Mouse (Mus musculus) layer of hippocampus, postnatal 10 days (tissue): Measurements from ENCODE around the gene Sgsm3. TPM values are rescaled to one million over a fixed set of nuclear protein-coding genes. Genes with fewer than 3 reads are reported as not detected.

Experiments used
- DNase-seq, 2 experiments: peaks; one replicate each; pipeline ENCODE4 v3.0.0; 2021; ENCODE audit warnings: low spot score in 2 of 2
- total RNA-seq, 2 experiments: library from RNA; stranded (reverse); gene quantifications; 2 replicates each; pipeline ENCODE4 v1.2.3; 2021

Sgsm3 gene
- total RNA-seq, 2 experiments from 2014 or later: 77.7 to 91.6 TPM

GRCm38 (mm10) chr15:80975666-80976065, 1.9 kb upstream of the Sgsm3 start:
- no peak for DNase-seq

GRCm38 (mm10) chr15:80979611-80980010, 2.0 kb downstream of the Sgsm3 start:
- no peak for DNase-seq

- no peak for DNase-seq
These were observed 3.6 kb downstream of the Sgsm3 start for GRCm38 (mm10) chr15:80981176-80981575.

GRCm38 (mm10) chr15:80983264-80983663, 5.7 kb downstream of the Sgsm3 start:
- no peak for DNase-seq

GRCm38 (mm10) chr15:80988331-80988730, 10.8 kb downstream of the Sgsm3 start:
- DNase-seq: no peak

- DNase-seq: no peak
These were observed 12.1 kb downstream of the Sgsm3 start for GRCm38 (mm10) chr15:80989712-80990111.

GRCm38 (mm10) chr15:80994959-80995358, 17.4 kb downstream of the Sgsm3 start:
- no peak for DNase-seq

GRCm38 (mm10) chr15:80996090-80996835, 18.7 kb downstream of the Sgsm3 start:
- no peak for DNase-seq

GRCm38 (mm10) chr15:80997077-80997476, 19.5 kb downstream of the Sgsm3 start:
- no peak for DNase-seq

- no peak for DNase-seq
These were observed 23.0 kb downstream of the Sgsm3 start for GRCm38 (mm10) chr15:81000419-81001138.

- DNase-seq: no peak
These were observed 28.7 kb downstream of the Sgsm3 start for GRCm38 (mm10) chr15:81006127-81006735.

- DNase-seq: no peak
These were observed 29.8 kb downstream of the Sgsm3 start for GRCm38 (mm10) chr15:81007339-81007738.

GRCm38 (mm10) chr15:81007905-81008304, 30.3 kb downstream of the Sgsm3 start:
- DNase-seq: no peak

GRCm38 (mm10) chr15:81008689-81009123, 31.1 kb downstream of the Sgsm3 start:
- no peak for DNase-seq

GRCm38 (mm10) chr15:81010114-81010513, 32.5 kb downstream of the Sgsm3 start:
- DNase-seq: no peak

GRCm38 (mm10) chr15:81011523-81011922, 34.0 kb downstream of the Sgsm3 start:
- DNase-seq: no peak

- no peak for DNase-seq
These were observed 34.8 kb downstream of the Sgsm3 start for GRCm38 (mm10) chr15:81012359-81012758.

GRCm38 (mm10) chr15:81013186-81013585, 35.6 kb downstream of the Sgsm3 start:
- DNase-seq: no peak

GRCm38 (mm10) chr15:81015068-81015744, 37.6 kb downstream of the Sgsm3 start:
- no peak for DNase-seq

GRCm38 (mm10) chr15:81016488-81016887, 38.9 kb downstream of the Sgsm3 start:
- no peak for DNase-seq

GRCm38 (mm10) chr15:81017308-81017707, 39.7 kb downstream of the Sgsm3 start:
- no peak for DNase-seq

GRCm38 (mm10) chr15:81021377-81021776, 43.8 kb downstream of the Sgsm3 start:
- DNase-seq: no peak
